Mouse (Mus musculus) liver, embryonic 14.5 days (tissue): ENCODE measurements around the gene Atm. TPM values are rescaled to one million over a fixed set of nuclear protein-coding genes. Genes with fewer than 3 reads are reported as not detected.

Experiments
- ATAC-seq: fragments of 200-750 bp; cut with Nextera tagmentation; 2 replicates; pipeline ENCODE4 v1.8.0; 2017; ENCODE audit warnings: moderate number of reproducible peaks, mild to moderate bottlenecking, moderate library complexity; ENCODE audit not compliant: insufficient read depth
- DNase-seq, 3 experiments: peaks; one replicate each; pipeline ENCODE4 v3.0.0-alpha.2; 2012 to 2013; ENCODE audit warnings: low read depth in 3 of 3, low spot score in 3 of 3
- H3K27ac ChIP-seq: fragments of 300-500 bp; sonication (generic); 2 replicates; pipeline ENCODE4 v1.5.1; 2014; ENCODE audit warnings: moderate library complexity, mild to moderate bottlenecking, control low read depth, inconsistent platforms
- H3K27me3 ChIP-seq: fragments of 300-500 bp; sonication (generic); 2 replicates; pipeline ENCODE4 v1.6.1; 2014; ENCODE audit warnings: mild to moderate bottlenecking, low read length, moderate library complexity; ENCODE audit not compliant: control insufficient read depth, insufficient read depth
- H3K36me3 ChIP-seq: fragments of 300-500 bp; sonication (generic); replicated peaks from 2 replicates; pipeline ENCODE4 v1.6.1; 2014; ENCODE audit warnings: low read depth; ENCODE audit not compliant: control insufficient read depth, insufficient read depth
- H3K4me1 ChIP-seq, 2 experiments: fragments of 200-500 bp in 1 of 2; fragments of 300-500 bp in 1 of 2; sonication (generic) in 1 of 2; replicated peaks; 2 replicates each; pipeline ENCODE4 v1.6.1; 2012 to 2014; ENCODE audit warnings: antibody characterized with exemption in 1 of 2, inconsistent platforms in 1 of 2, low read length in 1 of 2; ENCODE audit not compliant: control insufficient read depth in 2 of 2, insufficient read depth in 2 of 2
- H3K4me2 ChIP-seq: fragments of 300-500 bp; sonication (generic); 2 replicates; pipeline ENCODE4 v1.6.1; 2014; ENCODE audit warnings: low read depth, mild to moderate bottlenecking, control low read depth, moderate library complexity
- H3K4me3 ChIP-seq, 2 experiments: fragments of 200-500 bp in 1 of 2; fragments of 300-500 bp in 1 of 2; sonication (generic) in 1 of 2; 2 replicates each; pipeline ENCODE4 v1.5.1; 2012 to 2014; ENCODE audit warnings: low read depth in 2 of 2, low read length in 2 of 2, mild to moderate bottlenecking in 2 of 2, control low read depth in 1 of 2, inconsistent platforms in 1 of 2, moderate library complexity in 1 of 2; ENCODE audit not compliant: insufficient read depth in 1 of 2
- H3K9ac ChIP-seq: fragments of 300-500 bp; sonication (generic); replicated peaks from 2 replicates; pipeline ENCODE4 v1.6.1; 2014; ENCODE audit warnings: mild to moderate bottlenecking, control low read depth, moderate library complexity
- H3K9me3 ChIP-seq: fragments of 300-500 bp; sonication (generic); 2 replicates; pipeline ENCODE4 v1.6.1; 2016; ENCODE audit warnings: low read length, mixed read lengths; ENCODE audit not compliant: control insufficient read depth
- CTCF ChIP-seq: IDR thresholded peaks from 2 replicates; pipeline ENCODE4 v1.5.1; 2016; ENCODE audit warnings: antibody characterized with exemption, low read depth, control low read depth
- EP300 ChIP-seq: IDR thresholded peaks from 2 replicates; pipeline ENCODE4 v1.6.1; 2016; ENCODE audit warnings: antibody characterized with exemption, low read depth
- WGBS: fragments of 180-500 bp; shearing (Covaris S2); extraction: QIAGEN DNeasy Blood & Tissue Kit; methylation state at CpG from one replicate; pipeline ENCODE4 v1.1.7; 2014; ENCODE audit not compliant: insufficient replicate concordance; 5-methylcytosine and 5-hydroxymethylcytosine counted together
- polyA plus RNA-seq, 2 experiments: library from polyadenylated mRNA; depleted of rRNA in 1 of 2; stranded (reverse) in 1 of 2; unstranded in 1 of 2; fragments of >200 nt; fragmentation: Nextera tagmentation in 1 of 2; extraction: Ambion mirVana in 1 of 2; gene quantifications; 2 replicates each; pipeline versions ENCODE4 v1.2.1 to v1.2.3; 2012 to 2014

Atm gene
- polyA plus RNA-seq, 2 experiments, result 2.7 to 3.5 TPM

GRCm38 (mm10) chr9:53408953-53409361 is 127.6 kb downstream of the Atm start:
- 81% methylated on average over 2 of the region's 2 CpGs for WGBS
- H3K4me2 ChIP-seq, result no peak overlapping the region; the same call in 1 of the 2 replicates
- H3K9ac ChIP-seq, result no peak overlapping the region
- no peaks in the 10 kb centered on the region for H3K36me3 ChIP-seq
- peak; percentile 14; the same call in 1 of the 2 replicates for ATAC-seq
- H3K4me3 ChIP-seq, result no peak overlapping the region
- no peaks in the 10 kb centered on the region for H3K27me3 ChIP-seq
- peaks cover 18 to 33% of the 10 kb centered on the region in 2 experiments for H3K4me1 ChIP-seq
- TF ChIP-seq CTCF, result no peak
- no peak overlapping the region; the same call in 1 of the 2 replicates for H3K27ac ChIP-seq
- DNase-seq, result no peak
- no peaks in the 10 kb centered on the region for H3K9me3 ChIP-seq

DNA sequence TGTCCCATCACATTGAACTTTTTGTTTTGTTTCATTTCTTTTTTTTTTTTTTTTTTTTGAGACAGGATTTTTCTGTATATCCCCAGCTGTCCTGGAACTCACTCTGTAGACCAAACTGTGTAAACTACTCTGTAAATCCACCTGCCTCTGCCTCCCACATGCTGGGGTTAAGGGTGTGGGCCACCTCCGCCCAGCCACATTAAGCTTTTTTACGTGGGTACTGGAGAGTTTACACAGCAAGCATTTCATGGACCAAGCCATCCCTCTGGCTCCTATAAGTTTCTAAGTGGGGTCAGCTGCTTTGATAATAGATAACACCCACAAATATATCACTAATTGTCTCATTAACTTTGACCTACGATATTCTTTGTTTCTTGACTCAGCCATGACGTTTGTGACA is 128.0 kb downstream of the Atm start:
- H3K36me3 ChIP-seq, result no peaks in the 10 kb centered on the region
- ATAC-seq, result no peak
- no peak overlapping the region for H3K9ac ChIP-seq
- H3K4me2 ChIP-seq, result no peak overlapping the region
- no peak overlapping the region for H3K4me3 ChIP-seq
- no peaks in the 10 kb centered on the region for H3K27me3 ChIP-seq
- no peak for TF ChIP-seq EP300
- TF ChIP-seq CTCF, result no peak
- no peak for DNase-seq
- peaks cover 18 to 33% of the 10 kb centered on the region in 2 experiments for H3K4me1 ChIP-seq
- no peaks in the 10 kb centered on the region for H3K9me3 ChIP-seq
- 42% methylated on average over 4 of the region's 4 CpGs for WGBS
- no peak overlapping the region for H3K27ac ChIP-seq

DNA sequence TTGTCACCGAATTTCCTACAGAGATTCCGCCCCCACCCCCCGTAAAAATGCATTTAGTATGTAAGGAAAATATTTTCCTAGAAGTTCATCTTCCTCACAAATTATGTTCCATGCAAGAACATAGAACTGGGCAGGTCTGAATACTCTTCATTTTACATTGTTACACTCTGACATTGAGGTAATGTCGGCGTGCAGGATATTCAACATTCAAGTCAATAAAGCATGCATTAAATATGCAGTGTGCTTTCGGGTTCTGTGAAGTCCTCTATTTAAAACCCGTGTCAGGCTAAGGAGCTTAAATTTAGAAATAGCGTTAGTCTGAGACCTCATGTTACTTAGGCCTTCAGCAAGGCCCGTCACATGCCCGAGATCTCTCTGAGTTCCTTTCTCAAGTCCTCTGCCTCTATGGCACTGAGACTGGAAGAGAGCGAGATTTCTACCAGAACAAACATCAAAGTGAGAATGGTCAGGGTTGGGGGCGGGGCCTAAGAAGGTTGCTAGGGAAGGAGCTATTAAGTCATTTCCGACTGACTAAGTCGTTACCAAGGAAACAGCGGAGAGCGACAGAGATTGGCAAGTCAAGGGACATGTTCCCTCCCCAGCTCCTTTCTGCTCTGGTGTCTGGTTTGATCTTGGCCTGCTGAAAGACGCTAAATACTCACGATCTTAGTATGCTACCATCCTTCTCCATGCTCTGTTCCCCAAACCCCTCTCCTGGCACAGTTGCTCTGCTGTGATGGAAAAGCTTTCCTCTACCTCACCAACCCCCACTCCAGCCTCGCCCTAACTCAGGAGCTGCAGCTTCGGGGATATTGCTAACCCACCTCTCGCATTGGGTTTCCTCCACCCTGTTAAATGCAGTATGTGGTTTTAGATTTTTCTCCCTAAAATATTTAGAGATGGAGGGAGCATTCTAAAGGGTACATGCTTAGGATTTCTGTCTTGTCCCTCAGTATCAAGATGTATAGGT is 131.5 kb downstream of the Atm start:
- TF ChIP-seq EP300 (no peak), CTCF (no peak)
- Histone ChIP-seq H3K4me2 (peak overlapping the region; percentile 48), H3K9me3 (no peaks in the 10 kb centered on the region), H3K4me1 (peaks cover 13 to 25% of the 10 kb centered on the region in 2 experiments), H3K9ac (no peak overlapping the region), H3K27ac (no peak overlapping the region), H3K27me3 (no peaks in the 10 kb centered on the region), H3K36me3 (no peaks in the 10 kb centered on the region), H3K4me3 (peak overlapping the region; percentile 16 to 41; a peak in 3 of 4 replicates)
- 26% methylated on average over 21 of the region's 21 CpGs for WGBS
- ATAC-seq (no peak), DNase-seq (peak; percentile 53 to 61 (median 55))

DNA sequence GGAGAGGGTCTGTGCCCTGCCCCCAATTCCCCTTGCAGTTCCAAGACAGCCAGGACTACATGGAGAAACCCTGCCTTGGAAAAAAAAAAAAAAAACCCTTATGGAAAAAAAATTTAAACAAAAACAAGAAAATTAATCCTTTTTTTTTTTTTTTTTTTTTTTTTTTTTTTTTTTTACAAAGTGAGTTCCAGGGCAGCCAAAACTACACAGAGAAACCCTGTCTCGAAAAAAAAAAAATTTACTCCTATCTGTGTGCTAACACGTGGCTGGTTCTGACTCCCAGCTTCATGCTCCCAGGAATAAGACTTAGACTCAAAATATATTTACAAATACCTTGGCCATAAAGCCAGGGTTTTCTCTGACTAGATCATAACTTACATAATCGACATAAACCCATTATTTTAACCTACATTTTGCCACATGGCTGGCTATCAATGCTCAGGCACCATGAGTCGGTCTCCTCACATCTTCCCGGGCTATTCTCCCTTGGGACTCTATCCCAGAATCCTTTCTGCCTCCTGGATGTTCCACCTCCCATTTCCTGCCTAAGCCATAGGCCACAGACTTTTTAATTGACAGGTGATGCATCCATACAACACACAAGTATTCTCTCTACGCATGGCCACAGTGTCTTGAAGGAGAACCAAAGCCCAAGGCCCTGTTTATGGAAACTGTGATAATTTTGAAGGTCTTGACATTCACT is 132.3 kb downstream of the Atm start:
- 59% methylated on average over 6 of the region's 6 CpGs for WGBS
- H3K4me1 ChIP-seq, result peaks cover 5 to 16% of the 10 kb centered on the region in 2 experiments
- no peaks in the 10 kb centered on the region for H3K27me3 ChIP-seq
- H3K4me3 ChIP-seq, result no peak overlapping the region
- H3K9ac ChIP-seq, result no peak overlapping the region
- no peaks in the 10 kb centered on the region for H3K36me3 ChIP-seq
- H3K4me2 ChIP-seq, result no peak overlapping the region
- DNase-seq (no peak), ATAC-seq (no peak)
- no peaks in the 10 kb centered on the region for H3K9me3 ChIP-seq
- no peak for TF ChIP-seq CTCF
- no peak for TF ChIP-seq EP300
- no peak overlapping the region for H3K27ac ChIP-seq

DNA sequence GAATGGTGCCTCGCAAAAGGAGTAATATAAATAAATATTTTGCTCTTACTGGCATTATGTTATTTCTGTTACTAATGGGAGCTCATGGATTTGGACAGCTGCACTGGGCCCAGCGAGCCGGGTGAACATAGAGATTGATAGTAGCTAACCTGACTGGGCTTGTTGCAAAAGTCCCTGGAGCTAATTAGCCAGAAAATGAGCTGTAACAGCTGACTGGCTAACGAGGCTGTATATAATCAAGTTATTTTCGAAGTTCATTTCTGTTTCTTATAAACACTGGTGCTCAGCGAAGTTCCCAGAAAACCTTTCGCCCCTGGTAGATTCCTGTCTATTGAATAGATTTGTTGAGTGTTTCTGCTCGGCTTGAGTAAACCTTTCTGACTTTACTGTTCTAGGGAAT is 133.5 kb downstream of the Atm start:
- Histone ChIP-seq H3K27me3 (no peaks in the 10 kb centered on the region), H3K27ac (no peak overlapping the region), H3K9me3 (no peaks in the 10 kb centered on the region), H3K9ac (no peak overlapping the region), H3K36me3 (no peaks in the 10 kb centered on the region), H3K4me3 (no peak overlapping the region), H3K4me1 (peaks cover 0 to 9% of the 10 kb centered on the region in 2 experiments; a peak in 2 of 4 replicates), H3K4me2 (no peak overlapping the region)
- ATAC-seq (no peak), DNase-seq (no peak)
- 73% methylated on average over 8 of the region's 8 CpGs for WGBS
- TF ChIP-seq CTCF (no peak), EP300 (no peak)
